8 mouse cellular contexts compared by ENCODE assay signal in the genomic region with DNA sequence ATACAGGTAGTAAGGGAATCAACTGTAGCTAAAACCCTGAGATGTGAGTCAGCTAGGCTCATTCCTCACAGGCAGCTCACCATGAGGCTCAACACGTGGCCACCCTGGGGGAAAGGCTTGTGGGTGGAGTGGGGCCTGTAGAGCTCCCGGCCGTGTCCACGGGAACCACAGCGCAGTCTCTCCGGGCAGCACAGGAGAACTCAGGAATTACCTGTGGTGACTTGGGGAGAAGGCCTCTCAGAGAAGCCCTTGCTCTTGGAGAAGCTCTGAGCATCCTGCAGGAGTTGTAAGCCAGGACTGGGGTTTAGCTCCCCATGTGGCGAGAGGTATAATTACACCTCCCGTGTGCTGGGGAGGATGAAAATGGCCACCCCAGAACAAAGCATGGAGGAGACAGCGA. TPM values are rescaled to one million over a fixed set of nuclear protein-coding genes. Genes with fewer than 3 reads are reported as not detected.
DNase-seq lines count a peak whose midpoint lies in the region; ATAC-seq lines count a peak whose summit lies in the region.

No protein-coding gene starts in this region.

- H3K4me1 ChIP-seq in limb, embryonic 13.5 days = peaks cover 15% of the 10 kb centered on the region

- no peak overlapping the region for H3K9ac ChIP-seq in limb, embryonic 13.5 days

- H3K4me3 ChIP-seq in limb, embryonic 13.5 days = no peak overlapping the region

- no peaks in the 10 kb centered on the region for H3K36me3 ChIP-seq in limb, embryonic 13.5 days

- peak; percentile 52 to 55 for DNase-seq in adrenal gland, adult 18-20 months (ENCODE audit: low spot score in 2 of 2)
- no peak for DNase-seq in adrenal gland, adult 8-10 months
- DNase-seq in A20 (ENCODE audit: low read depth, low spot score) = peak; percentile 69
- DNase-seq in brain, adult 2 months (ENCODE audit: low read depth, low spot score) = peak; percentile 90

- 25% methylated on average over 9 of the region's 9 CpGs for WGBS in limb, embryonic 13.5 days

- ATAC-seq in erythroblast, adult 5-6 weeks (replicated peaks; ENCODE audit: low FRiP score, poor library complexity, severe bottlenecking) = peak; percentile 76
- ATAC-seq in hematopoietic stem cell, adult 5-6 weeks (replicated peaks in 1 of 2; ENCODE audit: insufficient read depth in 1 of 2, low FRiP score in 2 of 2, low TSS enrichment in 1 of 2, low read depth in 1 of 2, poor library complexity in 2 of 2, severe bottlenecking in 2 of 2) = peak; percentile 80 to 83
- ATAC-seq in limb, embryonic 13.5 days (ENCODE audit: low FRiP score, low read depth) = peak; percentile 54; the same call in 1 of the 2 replicates
- peak; percentile 87 for ATAC-seq in monocyte, adult 5-6 weeks (replicated peaks; ENCODE audit: insufficient number of reproducible peaks, low FRiP score, low TSS enrichment, poor library complexity, severe bottlenecking)

- peak overlapping the region; percentile 15; the same call in 1 of the 2 replicates for H3K4me2 ChIP-seq in limb, embryonic 13.5 days (replicated peaks)

- H3K9me3 ChIP-seq in limb, embryonic 13.5 days = no peaks in the 10 kb centered on the region

- peaks cover 4% of the 10 kb centered on the region; the same call in 1 of the 2 replicates for H3K27me3 ChIP-seq in limb, embryonic 13.5 days

- H3K27ac ChIP-seq in limb, embryonic 13.5 days = peak overlapping the region; percentile 22; the same call in 1 of the 2 replicates

RNA-seq across cellular contexts. Expression of a gene that starts 25.7 kb away (rescaled TPM):
- total RNA-seq in adrenal gland, adult 18-20 months (2021) = 10 to 100 TPM; 34.1 to 75.0 TPM
- total RNA-seq in adrenal gland, adult 8-10 months (2022) = 100 to 1,000 TPM in 1 of 4 experiments, 10 to 100 TPM in 3; 17.5 to 112 (median 73.6) TPM
- total RNA-seq in erythroblast, adult 5-6 weeks (2015; ENCODE audit: low replicate concordance) = 2.3 and 10.6 TPM in 2 replicates
- 3.2 and 4.9 TPM in 2 replicates for total RNA-seq in erythroblast, adult 5-6 weeks (2017; ENCODE audit: low replicate concordance)
- total RNA-seq in hematopoietic stem cell, adult 5-6 weeks (2017) = 24.2 and 25.4 TPM in 2 replicates
- 32.3 and 32.7 TPM in 2 replicates for polyA plus RNA-seq in limb, embryonic 13.5 days (2015; fragmentation: Nextera tagmentation; extraction: Ambion mirVana)
- 18.9 to 25.8 TPM (median 22.5 TPM) in 3 replicates for total RNA-seq in monocyte, adult 5-6 weeks (2017)

RNA-seq across cellular contexts. Expression of a gene that starts 37.5 kb away (rescaled TPM):
- 10 to 100 TPM; 14.1 to 15.2 TPM for total RNA-seq in adrenal gland, adult 18-20 months (2021)
- total RNA-seq in adrenal gland, adult 8-10 months (2022) = 10 to 100 TPM; 10.0 to 17.2 (median 15.2) TPM
- total RNA-seq in erythroblast, adult 5-6 weeks (2015; ENCODE audit: low replicate concordance) = 2.7 and 7.3 TPM in 2 replicates
- total RNA-seq in erythroblast, adult 5-6 weeks (2017; ENCODE audit: low replicate concordance) = 9.3 and 9.7 TPM in 2 replicates
- 34.0 and 35.9 TPM in 2 replicates for total RNA-seq in hematopoietic stem cell, adult 5-6 weeks (2017)
- 54.6 and 63.2 TPM in 2 replicates for polyA plus RNA-seq in limb, embryonic 13.5 days (2015; fragmentation: Nextera tagmentation; extraction: Ambion mirVana)
- 2.3 to 8.5 TPM (median 3.8 TPM) in 3 replicates for total RNA-seq in monocyte, adult 5-6 weeks (2017)

RNA-seq across cellular contexts. Expression of a gene that starts 54.8 kb away (rescaled TPM):
- 100 to 1,000 TPM; 208 to 219 TPM for total RNA-seq in adrenal gland, adult 18-20 months (2021)
- 100 to 1,000 TPM; 154 to 235 (median 185) TPM for total RNA-seq in adrenal gland, adult 8-10 months (2022)
- 12.1 and 17.6 TPM in 2 replicates for total RNA-seq in erythroblast, adult 5-6 weeks (2015; ENCODE audit: low replicate concordance)
- 14.1 and 24.7 TPM in 2 replicates for total RNA-seq in erythroblast, adult 5-6 weeks (2017; ENCODE audit: low replicate concordance)
- 22.3 and 48.7 TPM in 2 replicates for total RNA-seq in hematopoietic stem cell, adult 5-6 weeks (2017)
- polyA plus RNA-seq in limb, embryonic 13.5 days (2015; fragmentation: Nextera tagmentation; extraction: Ambion mirVana) = 306 and 335 TPM in 2 replicates
- total RNA-seq in monocyte, adult 5-6 weeks (2017) = 14.6 to 43.9 TPM (median 30.8 TPM) in 3 replicates

RNA-seq across cellular contexts. Expression of a gene that starts 59.2 kb away (rescaled TPM):
- 10 to 100 TPM in 1 of 2 experiments, 1 to 10 TPM in 1; 7.0 to 11.1 TPM for total RNA-seq in adrenal gland, adult 18-20 months (2021)
- total RNA-seq in adrenal gland, adult 8-10 months (2022) = 10 to 100 TPM in 2 of 4 experiments, 1 to 10 TPM in 2; 9.4 to 16.6 (median 12.9) TPM
- not detected in 2 replicates for total RNA-seq in erythroblast, adult 5-6 weeks (2015; ENCODE audit: low replicate concordance)
- total RNA-seq in erythroblast, adult 5-6 weeks (2017; ENCODE audit: low replicate concordance) = not detected in 2 replicates
- 0.50 and 0.75 TPM in 2 replicates for total RNA-seq in hematopoietic stem cell, adult 5-6 weeks (2017)
- 7.4 and 9.0 TPM in 2 replicates for polyA plus RNA-seq in limb, embryonic 13.5 days (2015; fragmentation: Nextera tagmentation; extraction: Ambion mirVana)
- 0.10 TPM in 1 of 3 replicates, not detected in the others for total RNA-seq in monocyte, adult 5-6 weeks (2017)
